Mouse (Mus musculus): ENCODE data around the gene Tcf20.

Tcf20 gene

DNA sequence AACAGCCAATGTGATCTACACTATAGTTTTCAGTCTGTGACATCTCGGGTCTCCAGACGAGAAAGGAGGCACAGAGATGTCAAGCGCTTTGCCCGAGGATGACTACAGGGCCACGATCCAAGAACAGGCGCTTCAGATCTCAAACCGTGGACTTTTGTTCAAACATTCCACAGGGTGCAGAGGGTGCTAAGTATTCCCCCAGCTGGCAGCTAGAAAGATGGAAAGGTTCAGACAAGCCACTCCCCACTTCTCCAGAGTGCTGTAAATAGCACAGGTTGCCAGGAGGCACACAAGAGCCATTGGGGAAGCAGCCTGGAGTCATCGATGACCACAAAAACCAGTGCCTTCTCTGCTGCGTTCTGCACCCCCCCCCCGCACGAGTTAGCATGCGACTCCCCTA, 28.5 kb downstream of the Tcf20 start:
- DNase-seq (ENCODE audit: low read depth, low spot score) = no peak

DNA sequence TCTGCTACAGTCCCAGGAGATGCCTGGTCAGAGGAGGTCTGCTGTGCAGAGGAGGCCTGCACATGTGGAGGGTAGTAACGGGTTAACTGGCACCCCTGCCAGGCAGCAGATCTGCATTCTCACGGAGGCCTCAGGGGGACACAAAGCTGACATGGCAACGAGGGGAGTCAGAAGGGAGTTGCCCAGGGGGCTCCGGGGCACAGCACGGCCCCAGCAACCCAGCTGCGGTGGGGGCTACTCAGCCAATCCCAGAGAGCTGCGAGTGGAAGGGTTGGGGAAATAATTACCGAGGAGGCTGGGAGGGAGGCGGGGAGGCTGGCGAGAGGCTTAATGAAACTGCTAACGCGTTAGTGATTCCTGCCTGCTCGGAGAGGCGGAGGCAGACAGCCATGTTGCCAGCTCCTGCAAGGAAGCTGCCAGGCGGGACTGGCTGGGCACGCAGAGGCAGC, 29.4 kb downstream of the Tcf20 start:
- no peak for DNase-seq (ENCODE audit: low read depth, low spot score)

DNA sequence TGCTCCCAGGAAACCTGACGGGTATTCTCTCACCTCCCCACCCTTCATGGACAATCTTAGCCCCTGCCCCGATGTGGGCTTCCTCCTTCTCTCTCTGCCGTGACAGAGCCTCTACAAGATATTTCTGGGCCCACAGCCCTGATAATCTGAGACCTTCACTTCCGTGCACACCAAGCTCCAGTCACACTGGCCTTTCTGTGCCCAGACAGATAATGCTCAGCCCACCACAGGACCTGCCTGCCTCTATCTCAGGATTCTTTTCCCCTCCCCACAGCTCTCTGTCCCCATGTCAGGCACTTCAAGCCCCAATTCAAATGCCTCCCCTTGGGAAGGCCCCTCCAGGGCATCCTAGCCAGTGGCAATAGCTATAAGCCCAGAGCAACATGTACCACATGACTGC, 31.0 kb downstream of the Tcf20 start:
- no peak for DNase-seq (ENCODE audit: low read depth, low spot score)

DNA sequence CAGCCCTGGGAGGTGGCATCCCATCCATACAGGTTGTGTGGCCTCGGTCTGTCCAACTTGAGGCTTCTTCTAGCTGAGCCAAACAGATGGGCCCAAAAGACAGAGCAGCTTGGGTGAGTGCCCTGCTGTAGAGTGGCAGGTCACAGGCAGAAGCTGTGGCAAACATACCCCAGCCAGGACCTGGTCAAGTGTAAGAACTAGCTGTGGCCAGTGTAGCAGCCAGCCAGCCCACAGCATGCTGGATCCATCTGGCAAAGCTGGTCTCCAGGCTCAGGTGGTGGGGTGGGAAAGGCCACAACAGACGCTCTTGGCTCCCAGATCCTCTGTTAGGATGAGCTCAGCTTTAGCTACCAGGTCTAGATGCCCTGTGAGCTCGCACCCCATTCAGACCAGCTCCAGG, 31.4 kb downstream of the Tcf20 start:
- no peak for DNase-seq (ENCODE audit: low read depth, low spot score)

DNA sequence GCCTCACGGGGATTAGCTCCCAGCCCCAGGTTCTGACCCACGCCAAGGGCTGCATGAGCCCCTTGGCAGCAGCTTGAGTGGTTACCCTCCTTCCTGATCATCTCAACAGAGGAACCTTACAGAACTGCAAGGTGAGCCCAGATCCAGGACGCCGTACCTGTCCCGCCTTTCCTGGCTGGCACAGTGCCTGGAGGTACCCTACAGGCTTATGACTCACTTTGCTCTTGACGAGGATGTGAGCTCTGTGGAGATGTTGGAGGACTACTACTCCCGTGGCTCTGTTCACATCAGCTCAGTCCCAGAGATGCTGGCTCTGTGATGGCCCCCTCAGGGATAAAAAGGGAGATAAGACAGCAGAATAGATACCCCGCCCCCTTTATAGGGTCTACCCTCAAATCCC, 32.4 kb downstream of the Tcf20 start:
- no peak for DNase-seq (ENCODE audit: low read depth, low spot score)

DNA sequence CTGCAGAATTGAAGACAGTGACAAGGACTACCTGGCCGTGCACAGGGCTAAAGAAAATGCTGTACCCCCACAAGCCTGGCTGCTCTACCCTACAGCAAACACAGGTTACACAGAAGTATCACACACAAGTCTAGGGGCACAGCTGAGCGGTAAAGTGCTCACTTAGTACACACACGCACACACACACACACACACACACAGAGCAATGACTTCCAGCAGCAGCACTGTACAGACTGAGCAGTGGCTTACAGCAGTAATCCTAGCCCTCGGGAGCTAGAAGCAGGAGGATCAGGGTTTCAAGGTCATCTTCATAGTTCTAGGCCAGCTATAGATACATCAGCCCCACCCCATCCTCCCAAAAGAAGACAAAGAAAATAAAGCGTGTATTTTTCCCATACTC, 33.6 kb downstream of the Tcf20 start:
- no peak for DNase-seq (ENCODE audit: low read depth, low spot score)

DNA sequence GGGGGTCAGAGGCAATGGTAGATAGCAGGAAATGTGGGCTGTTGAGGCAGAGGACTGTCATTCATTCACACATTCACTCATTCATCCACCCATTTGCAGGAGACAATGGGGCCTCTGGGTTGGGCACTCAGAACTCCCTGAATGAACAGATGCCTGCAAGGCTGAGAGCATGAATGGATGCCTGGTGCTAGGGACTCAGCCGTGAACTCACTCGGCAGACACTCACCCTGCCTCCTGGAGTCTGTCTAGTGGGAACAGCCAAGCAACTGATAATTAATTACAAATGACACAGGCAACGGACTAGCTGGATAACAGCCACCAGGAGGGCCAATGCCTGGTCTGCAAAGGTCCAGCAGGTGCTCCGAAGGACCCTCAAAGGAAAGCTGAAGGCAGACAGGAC, 34.6 kb downstream of the Tcf20 start:
- no peak for DNase-seq (ENCODE audit: low read depth, low spot score)

DNA sequence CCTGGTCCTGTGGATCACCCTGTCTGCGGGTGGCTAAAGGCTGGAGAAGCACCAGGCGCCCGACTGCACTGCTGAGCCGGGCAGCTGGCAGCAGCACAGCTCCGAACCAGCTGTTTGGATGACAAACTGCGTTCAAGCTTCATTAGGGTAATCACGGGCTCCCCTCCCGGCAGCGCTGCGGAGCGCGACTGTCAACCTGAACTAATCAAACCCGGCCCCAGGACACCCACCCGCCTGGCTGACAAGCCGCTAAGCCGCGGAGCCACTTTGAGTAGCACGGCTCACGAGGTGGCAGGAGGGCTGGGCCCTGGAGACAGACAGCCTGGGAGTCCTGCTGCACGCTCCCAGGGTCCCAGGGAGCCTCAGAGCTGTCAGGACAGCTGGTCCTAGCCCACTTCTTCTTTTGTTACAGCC, 35.4 kb downstream of the Tcf20 start:
- DNase-seq (ENCODE audit: low read depth, low spot score) = no peak

DNA sequence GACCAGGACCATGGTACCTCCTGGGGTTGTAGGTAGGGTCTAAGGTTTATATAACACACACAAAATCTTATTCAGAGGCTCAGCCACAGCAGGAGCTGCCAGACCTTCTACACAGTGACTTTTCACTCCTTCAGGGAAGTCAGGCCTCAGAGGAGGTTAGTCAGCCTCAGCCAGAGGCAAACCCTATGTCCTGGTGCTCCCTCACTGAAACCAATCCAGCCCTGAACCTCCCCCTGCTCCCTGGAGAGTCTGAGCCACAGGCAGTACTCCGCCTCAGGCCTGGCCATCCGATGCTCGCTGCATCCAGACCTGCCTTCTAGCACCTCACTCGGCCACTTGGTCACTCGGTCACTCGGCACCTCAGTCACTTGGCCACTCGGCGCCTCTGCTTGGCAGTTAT, 37.4 kb downstream of the Tcf20 start:
- DNase-seq (ENCODE audit: low read depth, low spot score) = no peak

DNA sequence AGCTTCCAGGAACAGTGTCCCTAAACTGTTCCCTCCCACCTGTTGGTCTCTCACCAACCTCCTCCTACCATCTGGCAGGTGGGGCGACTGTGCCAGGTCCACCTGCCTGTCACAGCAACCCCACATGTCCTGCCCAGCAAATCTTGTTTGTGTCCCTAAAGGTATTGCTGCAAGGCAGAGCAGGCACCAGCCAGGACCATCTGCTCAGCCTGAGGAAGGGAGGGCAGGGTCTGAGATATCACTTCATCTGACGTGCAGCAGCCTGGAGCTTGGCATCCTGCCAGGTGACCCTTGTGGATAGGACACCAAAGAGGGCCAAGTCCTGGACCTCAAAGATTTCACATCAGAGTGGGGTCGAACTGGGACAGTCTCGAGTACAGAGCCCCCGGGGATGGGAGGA, 40.2 kb downstream of the Tcf20 start:
- no peak for DNase-seq (ENCODE audit: low read depth, low spot score)

DNA sequence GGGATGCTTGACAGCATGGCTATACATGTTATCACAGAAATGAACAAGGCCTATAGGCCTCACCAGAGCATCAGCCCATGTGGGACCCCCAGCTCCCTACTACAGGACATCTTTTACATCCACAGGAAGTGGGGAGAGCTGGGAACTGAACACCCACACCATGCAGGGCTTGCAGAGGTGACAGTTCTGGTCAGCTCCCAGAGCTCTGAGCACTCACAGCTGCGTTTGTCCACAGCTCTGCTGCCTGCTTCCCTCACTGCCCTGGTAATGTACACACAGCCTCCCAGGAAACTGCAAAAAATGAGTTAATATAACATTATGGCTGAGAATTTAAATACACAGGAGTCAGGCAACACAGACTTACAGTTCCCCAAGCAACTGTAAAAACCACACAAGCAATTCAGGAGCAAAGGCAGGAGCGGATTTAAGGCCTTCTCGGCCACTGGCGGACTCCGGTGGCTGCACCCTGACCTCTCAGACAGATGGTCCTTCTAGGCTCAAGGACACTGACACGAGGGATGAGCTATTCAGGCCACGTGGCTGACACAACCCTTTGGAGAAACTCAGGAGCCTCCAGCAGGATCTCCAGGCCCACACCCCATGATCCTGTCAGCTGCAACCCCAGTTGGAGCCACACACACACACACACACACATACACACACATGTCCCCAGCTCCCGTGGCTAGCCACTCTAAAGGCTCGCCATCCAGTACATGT, 43.0 kb downstream of the Tcf20 start:
- no peak for DNase-seq (ENCODE audit: low read depth, low spot score)

DNA sequence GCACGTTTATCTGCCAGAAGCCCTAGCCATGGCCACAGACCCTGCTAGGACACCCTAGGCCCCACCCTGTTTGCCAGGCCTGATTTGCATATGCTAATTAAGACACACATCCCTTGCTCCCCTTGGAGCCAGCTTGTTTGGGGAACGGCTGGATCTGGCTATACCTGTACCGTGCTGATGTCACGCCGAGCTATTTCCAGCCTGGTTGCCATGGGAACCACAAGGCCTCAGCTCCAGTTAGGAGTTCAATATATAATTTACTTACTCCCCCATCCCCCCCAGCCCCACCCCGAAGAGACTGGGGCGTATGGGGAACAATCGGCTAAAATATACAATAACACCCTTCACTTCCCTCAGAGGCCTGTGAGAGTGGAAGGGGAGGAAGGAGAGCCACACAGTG, 45.9 kb downstream of the Tcf20 start:
- no peak for DNase-seq (ENCODE audit: low read depth, low spot score)

DNA sequence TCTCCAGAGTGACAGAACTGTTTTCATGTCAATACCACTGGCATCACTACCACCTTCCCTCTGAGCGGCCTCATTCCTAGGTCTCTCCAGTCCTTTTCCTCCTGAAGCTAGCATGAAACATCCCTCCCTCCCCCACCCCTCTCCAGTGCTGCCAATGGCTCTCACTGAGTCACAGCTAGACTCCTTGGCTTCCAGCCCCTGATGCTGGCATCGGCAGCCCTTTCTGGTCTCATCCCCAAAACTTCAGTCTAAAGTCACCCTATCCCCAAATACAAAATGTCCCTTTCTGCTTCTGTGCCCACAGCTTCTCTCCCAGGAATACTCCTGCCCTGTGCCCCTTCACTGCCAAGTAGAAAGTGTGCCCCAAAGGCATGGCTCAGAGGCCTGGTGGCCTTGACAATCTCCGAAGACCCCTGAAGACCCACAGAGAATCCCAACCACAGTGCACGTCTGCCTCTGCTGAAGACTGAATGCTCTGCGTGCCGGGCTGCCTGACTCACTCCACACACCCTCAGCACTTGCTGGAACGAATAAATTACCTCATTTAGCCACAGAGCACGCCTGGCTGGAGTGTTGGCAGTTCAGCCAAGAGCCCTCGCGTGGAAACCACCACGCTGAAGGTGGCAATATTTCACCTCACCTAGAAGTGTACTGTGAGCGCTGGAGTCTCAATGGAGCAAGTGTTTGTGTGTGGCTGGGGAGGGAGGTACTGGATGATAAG, 47.0 kb downstream of the Tcf20 start:
- DNase-seq (ENCODE audit: low read depth, low spot score) = no peak

DNA sequence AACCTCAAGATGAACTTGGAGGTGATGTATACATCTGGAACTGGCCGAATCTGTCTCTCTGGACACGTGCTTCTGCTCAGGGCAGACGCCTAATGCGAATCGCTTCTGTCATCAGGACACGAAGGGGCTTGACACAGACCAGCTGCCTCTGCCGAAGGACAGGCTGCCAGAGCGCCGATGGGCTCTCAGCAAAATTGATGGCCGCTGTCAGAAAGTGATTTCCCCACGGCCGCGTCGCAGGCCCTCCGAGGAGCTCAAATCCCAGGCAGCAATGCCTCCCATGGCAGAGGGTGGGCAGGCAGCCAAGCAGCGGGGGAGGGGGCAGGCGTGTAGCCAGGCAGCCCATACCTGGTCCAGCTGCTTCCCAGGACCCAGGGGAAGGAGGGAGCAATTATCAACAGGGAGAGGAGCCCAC, 49.5 kb downstream of the Tcf20 start:
- no peak for DNase-seq (ENCODE audit: low read depth, low spot score)

DNA sequence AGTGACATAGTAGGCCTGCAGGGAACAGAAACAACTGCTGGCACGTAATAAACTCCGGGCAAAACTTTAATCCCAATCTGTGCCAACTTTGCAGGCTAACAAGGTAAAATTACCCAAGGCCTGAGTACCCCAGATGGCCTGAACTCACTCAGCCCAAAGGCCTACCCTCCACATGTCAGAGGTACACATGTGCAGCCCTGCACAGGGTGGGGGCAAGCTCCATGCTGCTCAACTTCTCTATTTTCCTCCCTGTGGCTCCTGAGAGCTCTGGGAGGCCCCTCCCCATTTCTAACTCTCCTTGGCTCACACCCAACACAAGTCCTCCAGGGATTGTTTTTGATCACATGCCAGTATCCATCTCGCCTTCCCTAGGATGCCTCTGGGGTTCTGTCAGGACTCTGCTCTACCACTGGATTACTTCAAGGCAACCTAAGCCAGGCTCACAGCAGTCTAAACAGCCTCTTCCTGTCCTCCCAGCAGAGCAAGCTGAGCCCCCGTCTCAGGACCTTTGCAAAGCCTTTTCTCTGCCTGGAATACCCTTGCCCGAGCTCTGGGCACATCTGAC, 50.2 kb downstream of the Tcf20 start:
- no peak for DNase-seq (ENCODE audit: low read depth, low spot score)

DNA sequence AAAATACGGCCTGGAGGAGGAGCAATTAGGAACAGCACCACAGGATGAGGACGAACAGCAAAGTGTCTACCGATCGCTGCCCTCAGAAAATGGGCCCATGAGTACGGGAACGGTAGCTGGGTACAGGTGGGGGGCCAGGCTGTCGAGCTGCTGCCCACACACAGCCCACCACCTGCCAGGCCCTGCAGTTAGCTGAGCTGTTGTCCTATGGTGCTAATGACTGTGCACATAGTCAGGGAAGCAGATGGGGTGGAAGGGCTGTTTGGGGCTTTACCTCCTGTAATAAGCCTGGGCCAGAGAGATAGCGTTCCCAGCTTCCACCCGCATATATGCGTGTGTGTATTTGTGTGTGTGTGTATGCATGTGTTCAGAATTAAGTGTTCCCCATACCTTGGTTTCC, 52.7 kb downstream of the Tcf20 start:
- no peak for DNase-seq (ENCODE audit: low read depth, low spot score)

DNA sequence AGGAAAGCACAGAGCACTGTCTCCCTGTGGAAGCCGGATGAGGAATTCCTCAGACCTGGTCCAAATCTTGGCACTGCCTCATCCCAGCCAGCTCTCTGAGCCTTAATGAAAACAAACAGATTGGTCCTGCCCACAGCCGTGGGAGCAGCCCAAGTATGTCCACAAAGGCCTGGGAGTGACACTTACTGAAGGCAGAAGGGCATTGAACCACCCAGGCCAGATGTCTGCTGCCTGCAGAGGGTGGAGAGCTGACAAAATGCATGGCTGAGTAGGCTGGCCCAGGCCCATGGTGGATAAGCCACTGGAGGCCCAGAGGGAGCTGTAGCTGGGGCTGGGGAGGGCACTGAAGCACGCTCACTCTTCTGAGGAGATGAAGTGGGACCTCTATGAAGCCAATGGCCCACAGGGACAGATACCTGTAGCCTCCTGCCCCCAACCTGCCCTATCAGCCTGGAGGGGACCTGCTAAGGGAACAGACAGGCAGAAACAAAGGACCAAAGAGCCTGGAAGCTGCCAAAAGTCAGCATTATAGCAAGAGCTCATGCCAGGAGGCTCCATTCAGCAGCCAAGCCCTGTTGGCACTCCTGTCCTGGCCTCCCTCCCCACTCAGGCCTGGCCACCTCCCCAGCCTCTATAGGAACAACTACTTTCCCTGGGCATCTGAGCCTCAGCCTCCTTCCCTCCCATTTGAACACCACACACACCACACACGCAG, 54.6 kb downstream of the Tcf20 start:
- DNase-seq (ENCODE audit: low read depth, low spot score) = no peak

DNA sequence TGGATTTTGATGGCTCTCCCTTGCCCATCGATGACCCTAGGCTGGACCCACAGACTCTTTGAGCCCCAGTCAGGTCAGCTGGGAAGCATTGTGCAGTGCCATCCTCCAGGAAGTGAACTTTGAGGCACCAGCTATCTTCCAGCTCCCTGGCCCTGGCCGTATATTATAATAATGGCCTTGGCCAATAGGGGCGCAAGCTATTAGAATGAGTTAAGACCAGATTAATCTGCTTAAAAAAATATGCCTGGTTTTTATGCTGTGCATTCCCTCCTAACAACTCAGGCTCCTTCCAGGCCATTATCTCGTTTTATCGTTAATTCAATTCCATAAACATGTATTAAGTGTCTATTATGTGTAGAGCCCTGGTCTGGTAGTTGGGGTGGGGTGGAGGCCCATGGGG, 56.2 kb downstream of the Tcf20 start:
- DNase-seq (ENCODE audit: low read depth, low spot score) = no peak

DNA sequence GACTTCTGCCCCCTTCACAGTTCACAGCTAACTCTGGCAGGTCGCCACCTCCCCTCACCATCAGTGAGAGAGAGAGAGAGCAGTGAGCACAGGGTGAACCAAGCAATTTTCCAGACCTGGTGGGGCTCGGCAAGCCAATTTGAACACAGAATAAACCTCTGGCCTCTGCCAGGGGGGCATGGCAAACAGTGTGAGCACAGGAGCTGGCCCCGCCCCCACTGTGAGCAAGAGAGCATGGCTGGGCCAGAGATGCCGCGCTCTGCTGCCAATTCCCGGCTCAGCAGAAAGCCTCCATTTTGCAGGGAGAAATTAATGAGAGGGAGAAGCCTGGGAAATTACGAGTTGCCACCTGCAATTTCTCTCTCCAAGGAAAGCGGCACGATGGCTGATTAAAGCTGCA, 58.1 kb downstream of the Tcf20 start:
- no peak for DNase-seq (ENCODE audit: low read depth, low spot score)

DNA sequence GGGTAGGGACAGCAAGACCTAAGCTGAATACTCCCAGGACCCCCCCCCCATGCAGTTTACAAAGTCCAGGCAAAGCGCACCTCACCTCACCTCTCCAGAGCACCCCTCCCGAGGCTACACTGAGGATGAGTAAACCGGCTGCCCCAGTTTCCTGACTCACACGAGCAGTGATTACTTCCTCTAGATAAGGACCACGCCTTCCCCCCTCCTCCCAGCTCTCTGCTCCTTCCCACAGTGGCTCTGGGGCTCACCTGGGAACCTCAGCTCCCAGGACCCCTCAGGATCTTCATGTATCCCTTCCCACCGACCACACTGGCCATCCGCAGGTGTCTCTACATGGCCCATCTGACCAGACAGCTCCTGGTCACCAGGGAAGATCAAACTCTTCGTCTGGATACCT, 58.8 kb downstream of the Tcf20 start:
- no peak for DNase-seq (ENCODE audit: low read depth, low spot score)

DNA sequence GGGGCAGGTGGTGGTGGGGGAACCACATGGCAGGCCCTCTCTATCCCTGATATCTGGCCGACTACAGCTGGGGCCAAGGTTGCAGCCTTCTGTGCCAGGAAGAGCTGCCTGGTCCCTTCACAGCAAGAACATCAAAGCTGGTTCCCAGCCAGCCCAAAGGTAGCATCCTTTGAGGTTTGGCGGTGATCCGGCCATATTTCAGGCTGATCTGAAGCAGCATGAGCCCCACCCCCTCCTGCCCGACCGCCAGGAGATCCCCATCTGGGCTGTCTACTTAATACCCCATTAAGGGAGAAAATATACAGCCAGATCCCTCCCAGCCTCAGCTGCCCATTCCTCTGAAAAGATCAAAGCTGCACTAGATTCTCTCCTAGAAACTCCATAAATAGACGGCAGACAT, 59.6 kb downstream of the Tcf20 start:
- no peak for DNase-seq (ENCODE audit: low read depth, low spot score)

DNA sequence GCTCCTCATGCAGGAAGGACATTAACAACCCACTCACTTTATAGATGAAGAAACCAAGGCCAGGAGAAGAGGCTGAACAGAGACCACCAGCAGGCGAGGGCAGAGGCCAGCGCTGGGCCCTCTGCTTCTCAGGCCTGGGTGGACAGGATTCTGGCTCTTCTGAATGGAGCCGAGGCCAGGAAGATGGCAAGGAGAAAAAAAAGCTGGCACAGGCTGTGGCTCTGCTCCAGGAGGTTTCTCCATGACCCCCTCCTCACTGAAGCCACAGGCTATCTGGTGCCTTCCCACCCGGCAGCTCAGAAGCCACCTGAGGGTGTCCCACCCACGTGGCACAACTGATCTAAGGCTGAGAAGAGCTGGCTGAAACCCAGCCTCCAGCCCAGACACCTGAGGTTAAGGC, 60.6 kb downstream of the Tcf20 start:
- DNase-seq (ENCODE audit: low read depth, low spot score) = no peak
